Mouse (Mus musculus) forebrain, embryonic 11.5 days (tissue): Measurements from ENCODE around the gene Fkbp7. TPM values are rescaled to one million over a fixed set of nuclear protein-coding genes. Genes with fewer than 3 reads are reported as not detected.

Experiments used
- ATAC-seq: fragments of 200-750 bp; cut with Nextera tagmentation; replicated peaks from 2 replicates; pipeline ENCODE4 v1.8.0; 2017; ENCODE audit warnings: moderate TSS enrichment; ENCODE audit not compliant: low FRiP score
- DNase-seq: peaks from one replicate; pipeline ENCODE4 v3.0.0-alpha.2; 2017; ENCODE audit warnings: low spot score
- H3K27ac ChIP-seq: fragments of 300-500 bp; sonication (generic); 2 replicates; pipeline ENCODE4 v1.5.1; 2014; ENCODE audit warnings: low read depth, low read length
- H3K27me3 ChIP-seq: fragments of 300-500 bp; sonication (generic); 2 replicates; pipeline ENCODE4 v1.6.1; 2014; ENCODE audit warnings: mild to moderate bottlenecking, low read length, mixed read lengths; ENCODE audit not compliant: control insufficient read depth, insufficient read depth
- H3K36me3 ChIP-seq: fragments of 300-500 bp; sonication (generic); 2 replicates; pipeline ENCODE4 v1.6.1; 2014; ENCODE audit warnings: mild to moderate bottlenecking, low read length, moderate library complexity, mixed read lengths; ENCODE audit not compliant: control insufficient read depth, insufficient read depth
- H3K4me1 ChIP-seq: fragments of 300-500 bp; sonication (generic); replicated peaks from 2 replicates; pipeline ENCODE4 v1.6.1; 2014; ENCODE audit warnings: low read length, mixed read lengths; ENCODE audit not compliant: control insufficient read depth, insufficient read depth
- H3K4me2 ChIP-seq: fragments of 300-500 bp; sonication (generic); 2 replicates; pipeline ENCODE4 v1.6.1; 2014; ENCODE audit warnings: low read depth, mild to moderate bottlenecking, low read length, moderate library complexity, mixed read lengths; ENCODE audit not compliant: severe bottlenecking
- H3K4me3 ChIP-seq: fragments of 300-500 bp; sonication (generic); 2 replicates; pipeline ENCODE4 v1.5.1; 2014; ENCODE audit warnings: low read depth, low read length
- H3K9ac ChIP-seq: fragments of 300-500 bp; sonication (generic); 2 replicates; pipeline ENCODE4 v1.6.1; 2014; ENCODE audit warnings: low read length
- H3K9me3 ChIP-seq: fragments of 300-500 bp; sonication (generic); 2 replicates; pipeline ENCODE4 v1.6.1; 2016; ENCODE audit warnings: low read length, mixed read lengths; ENCODE audit not compliant: control insufficient read depth
- WGBS: fragments of 180-500 bp; shearing (Covaris S2); extraction: QIAGEN DNeasy Blood & Tissue Kit; methylation state at CpG from one replicate; pipeline ENCODE4 v1.1.7; 2014; 5-methylcytosine and 5-hydroxymethylcytosine counted together
- polyA plus RNA-seq: library from polyadenylated mRNA; unstranded; fragments of >200 nt; fragmentation: Nextera tagmentation; extraction: Ambion mirVana; gene quantifications from 2 replicates; pipeline ENCODE4 v1.2.1, GENCODE M21; 2014

Gene Fkbp7
- 13.2 and 14.3 TPM in 2 replicates for polyA plus RNA-seq

GRCm38 (mm10) chr2:76672966-76673392 lies at the start of gene Fkbp7:
TSS of gene Fkbp7 (minus strand) at chr2:76673116.
- Histone ChIP-seq H3K27me3 (no peaks in the 10 kb centered on the region), H3K27ac (peak within 1 kb of the TSS; percentile 48), H3K9ac (peak within 1 kb of the TSS; percentile 69), H3K9me3 (no peaks in the 10 kb centered on the region), H3K4me2 (peak within 1 kb of the TSS; percentile 65), H3K36me3 (no peaks in the 10 kb centered on the region), H3K4me3 (peak within 1 kb of the TSS; percentile 34), H3K4me1 (peaks cover 10% of the 10 kb centered on the region; the same call in 1 of the 2 replicates)
- DNase-seq (peak; percentile 96), ATAC-seq (peak; percentile 95)
- 1% methylated on average over 17 of the region's 17 CpGs for WGBS

- ATAC-seq, result no peak
- DNase-seq, result no peak
- Histone ChIP-seq H3K9ac (no peak overlapping the region), H3K36me3 (no peaks in the 10 kb centered on the region), H3K27me3 (no peaks in the 10 kb centered on the region), H3K27ac (no peak overlapping the region), H3K4me1 (no peaks in the 10 kb centered on the region), H3K9me3 (no peaks in the 10 kb centered on the region), H3K4me2 (no peak overlapping the region), H3K4me3 (no peak overlapping the region)
- WGBS, result 94% methylated on average over 14 of the region's 14 CpGs
These were observed 46.7 kb upstream of the Fkbp7 start for GRCm38 (mm10) chr2:76719650-76720049.

- Histone ChIP-seq H3K4me3 (no peak overlapping the region), H3K9me3 (peaks cover 6% of the 10 kb centered on the region), H3K9ac (no peak overlapping the region), H3K4me1 (no peaks in the 10 kb centered on the region), H3K27me3 (no peaks in the 10 kb centered on the region), H3K36me3 (no peaks in the 10 kb centered on the region), H3K4me2 (no peak overlapping the region), H3K27ac (no peak overlapping the region)
- WGBS, result 76% methylated on average over 8 of the region's 8 CpGs
- ATAC-seq (no peak), DNase-seq (no peak)
These were observed 42.1 kb upstream of the Fkbp7 start for GRCm38 (mm10) chr2:76714984-76715383.

GRCm38 (mm10) chr2:76708512-76708911 lies 35.6 kb upstream of the Fkbp7 start:
- no peak overlapping the region for H3K4me2 ChIP-seq
- H3K27me3 ChIP-seq, result no peaks in the 10 kb centered on the region
- ATAC-seq (no peak), DNase-seq (no peak)
- H3K9ac ChIP-seq, result no peak overlapping the region
- 98% methylated on average over 3 of the region's 3 CpGs for whole genome bisulfite sequencing
- no peaks in the 10 kb centered on the region for H3K4me1 ChIP-seq
- H3K27ac ChIP-seq, result no peak overlapping the region
- H3K36me3 ChIP-seq, result no peaks in the 10 kb centered on the region; the same call in 1 of the 2 replicates
- H3K9me3 ChIP-seq, result peaks cover 6% of the 10 kb centered on the region
- no peak overlapping the region for H3K4me3 ChIP-seq

- Histone ChIP-seq H3K4me3 (no peak overlapping the region), H3K36me3 (no peaks in the 10 kb centered on the region; the same call in 1 of the 2 replicates), H3K27ac (no peak overlapping the region), H3K27me3 (no peaks in the 10 kb centered on the region), H3K4me2 (no peak overlapping the region), H3K4me1 (no peaks in the 10 kb centered on the region), H3K9ac (no peak overlapping the region), H3K9me3 (peaks cover 2% of the 10 kb centered on the region)
- 88% methylated on average over 13 of the region's 13 CpGs for WGBS
- ATAC-seq, result no peak
- no peak for DNase-seq
These were observed 32.7 kb upstream of the Fkbp7 start for GRCm38 (mm10) chr2:76705655-76706054.

GRCm38 (mm10) chr2:76702751-76703150 lies 29.8 kb upstream of the Fkbp7 start:
- no peak overlapping the region for H3K27ac ChIP-seq
- H3K4me3 ChIP-seq, result no peak overlapping the region
- DNase-seq, result no peak
- no peak for ATAC-seq
- no peaks in the 10 kb centered on the region for H3K9me3 ChIP-seq
- H3K9ac ChIP-seq, result no peak overlapping the region
- WGBS, result 84% methylated on average over 5 of the region's 5 CpGs
- H3K4me1 ChIP-seq, result no peaks in the 10 kb centered on the region
- no peak overlapping the region for H3K4me2 ChIP-seq
- H3K27me3 ChIP-seq, result no peaks in the 10 kb centered on the region
- no peaks in the 10 kb centered on the region for H3K36me3 ChIP-seq

- Histone ChIP-seq H3K4me1 (no peaks in the 10 kb centered on the region), H3K36me3 (no peaks in the 10 kb centered on the region; the same call in 1 of the 2 replicates), H3K9ac (no peak overlapping the region), H3K27me3 (no peaks in the 10 kb centered on the region), H3K4me3 (no peak overlapping the region), H3K27ac (no peak overlapping the region), H3K9me3 (no peaks in the 10 kb centered on the region), H3K4me2 (no peak overlapping the region)
- DNase-seq (peak; percentile 22), ATAC-seq (no peak)
- WGBS, result 98% methylated on average over 3 of the region's 3 CpGs
These were observed 29.3 kb upstream of the Fkbp7 start for GRCm38 (mm10) chr2:76702188-76702587.

- Histone ChIP-seq H3K27ac (no peak overlapping the region), H3K4me3 (no peak overlapping the region), H3K27me3 (no peaks in the 10 kb centered on the region), H3K4me1 (no peaks in the 10 kb centered on the region), H3K9ac (no peak overlapping the region), H3K9me3 (no peaks in the 10 kb centered on the region), H3K36me3 (no peaks in the 10 kb centered on the region; the same call in 1 of the 2 replicates), H3K4me2 (no peak overlapping the region)
- ATAC-seq (no peak), DNase-seq (no peak)
- 92% methylated on average over 6 of the region's 6 CpGs for WGBS
These were observed 22.4 kb upstream of the Fkbp7 start for GRCm38 (mm10) chr2:76695290-76695689.

GRCm38 (mm10) chr2:76693765-76694164 lies 20.8 kb upstream of the Fkbp7 start:
- DNase-seq, result no peak
- no peak overlapping the region for H3K4me3 ChIP-seq
- no peaks in the 10 kb centered on the region for H3K4me1 ChIP-seq
- H3K9ac ChIP-seq, result no peak overlapping the region
- no peaks in the 10 kb centered on the region for H3K27me3 ChIP-seq
- ATAC-seq, result no peak
- WGBS, result 78% methylated on average over 5 of the region's 5 CpGs
- H3K9me3 ChIP-seq, result no peaks in the 10 kb centered on the region
- H3K4me2 ChIP-seq, result no peak overlapping the region
- no peaks in the 10 kb centered on the region; the same call in 1 of the 2 replicates for H3K36me3 ChIP-seq
- H3K27ac ChIP-seq, result no peak overlapping the region
